Mouse (Mus musculus) layer of hippocampus, adult 9-11 months (tissue): ENCODE measurements at regions not wholly inside any gene's neighbourhood (a gene's known extent, or its start where the extent isn't known, plus 50 kb on each side); places are given as distances from the start of the nearest gene placed in this dataset.

Experiments
- DNase-seq: peaks from one replicate; pipeline ENCODE4 v3.0.0; 2022

DNA sequence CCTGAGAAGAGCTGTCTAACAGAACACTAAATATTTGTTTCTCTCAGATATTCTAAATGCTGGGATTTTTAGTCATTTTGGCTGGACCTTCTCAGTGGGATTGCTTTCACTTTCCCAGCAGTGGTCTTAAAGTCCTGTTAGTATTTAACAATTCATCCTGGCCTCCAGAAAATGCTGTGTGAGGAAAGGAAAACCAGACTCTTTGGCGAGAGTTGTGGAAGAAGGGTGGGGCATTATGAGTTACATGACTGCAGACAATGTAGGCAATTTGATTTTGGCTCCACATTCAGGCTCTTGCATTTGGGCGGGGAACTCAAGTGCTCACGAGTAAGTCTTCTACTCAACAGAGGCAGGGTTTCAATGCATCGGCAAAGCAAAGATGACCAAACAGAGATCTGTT is 406.1 kb upstream of the Gm765 start:
- DNase-seq = no peak

DNA sequence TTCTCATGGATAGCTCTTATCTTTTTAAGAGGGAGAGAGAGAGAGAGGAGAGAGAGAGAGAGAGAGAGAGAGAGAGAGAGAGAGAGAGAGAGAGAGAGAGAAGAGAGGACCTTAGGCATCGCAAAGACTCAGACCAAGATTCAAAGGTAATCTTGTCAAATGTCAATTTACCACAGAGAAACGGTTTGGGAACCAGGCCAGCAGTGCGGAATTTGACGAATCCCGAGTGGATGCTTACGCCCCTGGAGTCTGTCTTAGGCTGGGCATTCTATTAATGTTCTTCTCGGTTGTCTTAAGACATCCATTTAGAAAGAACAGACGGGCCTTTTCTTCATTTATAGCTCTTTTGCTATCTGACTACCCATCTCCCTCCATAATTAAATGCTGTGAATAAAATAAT is 404.4 kb upstream of the Gm765 start:
- no peak for DNase-seq

DNA sequence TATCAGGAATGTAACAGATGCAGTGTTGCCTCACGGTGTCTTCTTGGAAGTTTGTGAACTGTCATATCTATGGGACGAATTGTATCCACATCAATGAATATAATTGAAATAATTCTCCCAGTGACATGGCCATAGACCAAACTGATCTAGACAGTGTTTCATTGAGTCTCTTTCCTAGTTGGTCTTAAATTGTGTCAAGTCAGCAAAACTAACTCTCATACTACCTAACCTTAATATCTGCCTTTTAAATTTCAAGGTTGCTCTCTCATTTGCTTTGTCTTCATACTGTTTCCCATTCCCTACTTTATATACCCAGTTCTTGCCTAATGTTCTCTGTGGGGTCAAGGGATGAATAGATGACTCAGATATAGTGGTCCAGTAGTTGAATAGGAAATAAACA is 397.9 kb upstream of the Gm765 start:
- no peak for DNase-seq

DNA sequence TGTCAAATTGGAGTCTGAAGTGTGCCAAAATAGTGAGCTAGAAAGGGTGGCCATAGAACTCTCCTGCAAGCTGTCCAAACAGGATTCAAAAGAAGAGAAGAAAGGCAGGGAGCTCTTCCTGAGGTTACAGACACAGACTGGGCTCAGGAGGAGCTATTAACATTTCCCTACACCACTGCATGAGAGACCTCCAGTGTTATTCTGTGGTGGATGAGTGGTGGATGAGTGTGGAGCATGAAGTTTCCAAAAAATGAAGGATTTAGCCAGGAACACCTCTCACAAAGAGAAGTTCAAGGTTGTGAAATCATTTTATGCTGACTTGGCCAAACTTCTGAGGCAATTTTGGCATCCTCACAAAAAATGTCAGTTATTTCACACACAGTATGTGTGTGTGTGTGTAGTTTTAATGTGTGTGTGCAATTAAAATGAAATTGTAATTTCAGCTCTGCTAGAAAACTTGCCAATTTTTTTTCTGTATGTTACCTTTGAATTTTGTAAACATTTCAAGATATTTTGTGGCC is 388.5 kb upstream of the Gm765 start:
- DNase-seq = no peak

DNA sequence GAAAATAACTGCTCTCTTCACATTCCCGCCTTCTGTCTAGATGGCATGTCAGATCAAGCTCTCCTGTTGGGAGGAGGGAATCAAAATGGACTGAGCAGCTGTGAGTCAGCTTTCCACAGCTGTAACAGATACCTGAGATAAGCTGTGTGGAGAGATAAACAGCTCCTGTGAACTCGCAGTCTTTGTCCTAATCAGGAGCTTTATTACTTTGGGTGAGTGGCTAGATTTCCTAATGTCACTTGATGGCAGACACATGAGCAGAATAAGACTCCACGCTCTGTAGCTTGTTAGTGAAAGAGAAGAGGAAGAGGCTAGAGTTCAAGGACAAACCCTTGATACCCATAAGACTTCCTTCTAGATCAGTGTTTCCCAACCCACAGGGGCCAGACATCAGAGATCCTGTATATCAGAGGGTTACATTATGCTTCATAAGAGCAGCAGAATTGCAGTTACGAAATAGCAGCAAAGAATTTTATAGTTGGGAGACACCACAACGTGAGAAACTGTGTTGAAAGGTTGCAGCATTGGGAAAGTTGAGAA is 384.1 kb upstream of the Gm765 start:
- DNase-seq = no peak

DNA sequence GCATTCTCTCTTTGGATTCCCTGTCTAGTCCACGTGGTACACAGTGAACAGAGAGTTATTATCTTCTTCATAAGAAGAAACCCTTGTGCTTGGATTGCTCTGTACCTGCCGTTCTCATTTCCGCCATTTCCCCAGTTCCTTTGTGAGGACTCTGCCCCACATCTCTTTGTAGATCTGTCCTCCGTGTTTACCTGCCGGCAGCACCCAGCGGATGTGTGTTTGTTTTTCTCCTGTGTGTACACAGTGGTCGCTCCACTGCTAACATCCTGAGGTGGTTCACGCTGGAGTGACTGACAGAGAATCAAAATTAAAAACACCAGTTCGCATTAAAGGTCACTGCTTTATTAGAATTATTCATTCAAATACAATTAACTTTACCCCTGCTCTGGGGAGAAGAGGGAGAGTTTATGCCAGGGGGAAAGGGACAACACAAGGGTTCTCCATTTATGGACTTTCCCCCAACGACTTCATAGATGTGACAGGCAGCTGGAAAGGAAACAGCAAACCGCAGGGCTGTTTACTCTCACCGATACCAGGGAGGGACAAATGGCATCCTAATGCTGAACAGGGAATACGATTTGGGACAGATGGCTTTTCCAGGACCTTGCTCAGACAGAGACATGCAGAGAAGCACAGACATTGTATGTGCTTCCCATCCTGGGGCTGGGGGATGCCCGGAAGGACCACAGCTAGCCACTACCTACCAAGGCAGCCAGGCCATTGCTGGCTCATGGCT is 362.5 kb upstream of the Gm765 start:
- no peak for DNase-seq

DNA sequence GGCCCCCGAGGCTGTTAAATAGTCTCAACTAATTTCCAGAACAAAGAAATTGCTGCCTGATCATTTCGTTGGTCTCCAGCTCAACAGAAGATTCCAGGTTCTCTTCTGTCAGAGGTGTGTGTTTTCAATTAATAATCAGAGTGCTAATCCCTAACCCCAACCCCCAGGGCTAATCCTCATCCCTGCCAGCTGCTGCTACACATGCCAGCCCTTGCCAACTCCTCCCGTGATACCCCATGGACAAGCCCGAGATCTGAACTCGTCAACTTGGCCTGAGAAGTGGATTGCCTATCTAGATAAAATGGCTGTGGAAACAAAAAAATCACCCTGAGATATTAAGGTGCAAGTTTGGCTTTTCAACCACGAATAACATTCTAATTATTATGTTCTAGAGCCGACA is 355.0 kb upstream of the Gm765 start:
- DNase-seq = no peak

DNA sequence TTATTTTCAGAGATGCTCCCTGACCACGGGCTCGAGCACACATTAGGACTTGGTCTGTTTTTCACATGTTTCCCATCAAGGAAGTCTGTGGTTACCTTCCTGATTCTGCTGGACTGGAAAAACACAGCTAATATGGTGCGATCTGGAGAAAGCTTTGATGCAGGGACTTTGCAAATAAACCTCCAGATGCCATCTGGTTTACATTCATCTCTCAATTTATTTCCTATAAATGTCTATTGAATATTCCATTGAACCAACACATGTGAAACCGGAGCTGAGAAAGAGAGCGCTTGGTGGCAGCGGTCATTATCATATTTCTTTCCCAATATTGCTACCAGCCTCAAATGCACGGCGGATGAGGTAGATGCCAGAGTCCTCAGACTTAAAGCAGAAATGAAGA is 350.9 kb upstream of the Gm765 start:
- DNase-seq = no peak

DNA sequence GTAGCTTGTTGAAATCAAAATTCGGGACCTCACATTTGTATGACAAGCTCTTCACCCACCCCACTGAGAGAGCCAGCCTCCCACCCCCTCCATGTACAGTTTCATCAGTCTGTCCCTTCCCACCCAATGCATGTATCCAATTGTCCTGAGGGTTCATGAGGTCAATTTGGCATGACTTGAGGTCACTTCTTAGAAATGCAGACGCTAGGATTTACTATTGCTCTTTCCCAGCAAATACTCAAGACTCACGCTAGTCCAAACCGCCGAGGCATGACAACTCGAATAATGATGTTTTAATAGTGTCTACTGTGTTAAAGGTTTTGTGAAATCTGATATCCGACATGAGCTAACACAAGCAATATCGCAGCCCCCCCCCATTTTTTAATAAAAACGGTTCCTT is 347.6 kb upstream of the Gm765 start:
- DNase-seq = no peak

DNA sequence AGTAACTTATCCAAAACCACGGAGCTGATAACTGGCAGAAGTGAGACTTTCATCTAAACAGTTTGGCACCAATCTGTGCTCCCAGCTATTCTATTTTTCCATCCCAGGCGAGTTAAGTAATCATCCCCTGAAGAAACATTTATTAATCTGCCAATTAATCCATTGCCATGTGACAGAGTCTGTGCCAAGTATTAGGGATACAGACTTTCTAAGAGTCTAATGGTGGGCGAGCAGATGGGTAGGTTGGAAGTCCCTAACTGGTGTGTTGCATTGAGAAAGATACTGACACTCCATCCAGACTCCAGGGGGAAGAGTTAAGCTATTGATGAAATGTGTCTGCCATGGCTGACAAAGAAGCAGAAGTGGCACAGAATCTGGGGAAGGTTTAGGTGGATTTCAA is 346.8 kb upstream of the Gm765 start:
- peak; percentile 76 for DNase-seq

DNA sequence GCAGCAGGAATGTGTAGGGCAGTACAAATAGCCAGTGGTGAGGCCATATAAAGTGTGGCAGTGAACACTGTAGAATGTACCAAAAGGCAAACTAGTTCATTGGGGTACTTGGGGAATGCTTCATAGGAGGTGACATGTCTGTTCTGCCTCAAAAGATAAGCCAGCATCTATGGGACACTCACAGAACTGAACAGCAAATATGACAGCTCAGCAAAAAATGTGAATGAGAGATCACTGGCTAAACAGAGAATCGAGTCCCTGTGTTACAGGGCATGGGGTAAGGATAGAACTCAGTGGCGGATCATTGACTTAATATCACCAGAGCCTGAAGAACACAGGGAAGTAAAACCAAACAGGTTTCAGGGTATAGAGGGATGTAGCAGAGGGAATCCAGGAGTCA is 346.1 kb upstream of the Gm765 start:
- DNase-seq = no peak

DNA sequence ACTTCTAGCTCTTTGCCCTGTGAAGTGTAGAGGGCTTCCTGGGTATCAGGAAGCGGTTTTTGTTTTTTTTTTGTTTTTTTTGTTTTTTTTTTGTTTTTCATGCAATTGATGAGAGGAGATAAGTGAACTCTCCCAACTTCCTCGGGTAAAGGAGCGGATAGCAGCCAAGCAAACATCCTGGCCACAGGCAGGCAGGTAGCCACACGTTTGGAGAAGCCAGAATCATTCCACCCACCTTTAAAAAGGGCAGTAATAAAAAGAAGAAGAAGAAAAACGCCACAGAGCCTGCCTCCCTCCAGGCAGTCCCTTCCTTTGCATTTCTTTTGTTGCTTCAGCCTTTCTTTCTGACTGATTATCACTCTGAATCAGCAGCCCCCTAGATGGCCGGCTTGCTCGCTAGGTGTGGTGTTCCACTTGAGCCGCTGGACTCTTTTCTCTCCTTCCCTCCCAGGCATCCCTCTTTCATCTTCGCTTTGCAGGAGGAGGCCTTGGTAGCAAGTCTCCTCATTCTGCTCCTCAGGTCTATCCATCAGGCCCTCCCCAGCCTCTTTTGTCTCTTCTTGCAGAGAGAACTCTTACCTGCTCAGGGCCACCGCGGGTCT is 323.9 kb upstream of the Gm765 start:
- no peak for DNase-seq

DNA sequence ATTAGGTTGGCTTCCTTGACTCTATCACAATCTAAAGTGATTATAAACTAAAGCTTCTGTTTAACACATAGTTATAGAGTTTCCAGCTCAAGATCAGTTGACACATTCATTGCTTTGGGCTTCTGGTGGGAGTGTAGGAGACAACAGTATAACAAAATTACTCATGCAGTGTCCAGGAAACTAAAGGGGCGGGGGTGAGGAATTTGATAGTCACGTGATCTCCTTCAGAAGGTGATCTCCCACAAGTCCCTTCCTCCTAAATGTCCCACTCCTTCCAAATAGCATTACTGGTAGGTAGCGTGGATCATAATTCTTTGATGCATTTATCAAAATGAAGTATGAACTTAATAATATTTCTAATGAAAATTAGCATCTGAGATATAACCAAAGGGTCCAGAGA is 309.3 kb upstream of the Gm765 start:
- no peak for DNase-seq

DNA sequence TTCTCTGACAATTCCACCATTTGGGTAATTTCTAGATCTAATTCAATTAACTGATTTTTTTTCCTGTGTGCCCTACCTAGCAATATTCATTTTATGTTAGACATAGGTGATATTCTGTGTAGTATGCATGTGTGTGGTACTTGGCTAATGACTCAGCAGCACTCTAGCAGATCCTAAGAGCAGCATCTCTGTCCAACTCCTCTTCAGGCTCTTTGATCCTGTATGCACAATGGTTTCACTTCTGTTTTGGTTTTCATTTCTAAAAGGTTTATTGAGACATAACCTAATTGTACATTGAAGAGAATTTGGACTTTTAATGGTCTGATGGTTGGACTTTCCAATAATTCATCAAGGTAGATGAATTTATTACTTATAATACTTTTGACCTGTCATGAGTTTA is 308.8 kb upstream of the Gm765 start:
- no peak for DNase-seq

DNA sequence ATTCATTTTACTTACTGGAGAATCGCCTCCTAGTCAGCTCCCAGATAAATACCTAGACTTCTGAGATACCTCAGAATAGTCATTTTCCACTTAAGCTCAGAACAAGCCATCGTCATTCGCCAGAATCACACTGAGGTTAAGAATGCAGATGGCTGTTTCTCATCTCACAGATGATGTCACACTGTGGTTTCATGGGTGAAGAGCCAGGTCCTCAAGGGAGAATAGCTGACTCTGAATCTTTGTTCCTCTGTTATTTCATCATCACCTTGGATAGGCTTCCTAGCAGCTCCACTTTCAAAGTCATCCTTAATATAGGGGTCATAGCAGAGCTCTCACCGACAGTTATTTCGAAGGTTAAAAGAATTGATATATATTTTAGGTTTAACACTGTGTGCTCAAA is 297.8 kb upstream of the Gm765 start:
- no peak for DNase-seq

DNA sequence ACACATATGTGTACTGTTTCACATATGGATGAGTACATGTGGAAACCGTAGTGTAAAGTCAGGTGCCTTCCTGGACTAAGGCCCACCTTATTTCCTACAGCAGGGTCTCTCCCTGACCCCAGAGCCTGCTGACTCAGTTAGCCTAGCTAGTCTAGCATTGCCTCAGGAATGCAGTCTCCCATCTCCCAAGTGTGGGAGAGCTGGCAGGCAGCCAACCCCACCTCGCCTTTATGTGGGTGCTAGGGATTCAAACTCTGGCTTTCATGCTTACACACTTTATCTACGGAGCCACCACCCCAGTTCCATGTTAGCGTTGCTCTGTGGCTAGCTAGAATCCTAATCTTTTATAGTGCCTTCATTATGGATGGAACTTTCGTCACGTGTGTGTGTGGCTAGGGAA is 293.3 kb upstream of the Gm765 start:
- no peak for DNase-seq

DNA sequence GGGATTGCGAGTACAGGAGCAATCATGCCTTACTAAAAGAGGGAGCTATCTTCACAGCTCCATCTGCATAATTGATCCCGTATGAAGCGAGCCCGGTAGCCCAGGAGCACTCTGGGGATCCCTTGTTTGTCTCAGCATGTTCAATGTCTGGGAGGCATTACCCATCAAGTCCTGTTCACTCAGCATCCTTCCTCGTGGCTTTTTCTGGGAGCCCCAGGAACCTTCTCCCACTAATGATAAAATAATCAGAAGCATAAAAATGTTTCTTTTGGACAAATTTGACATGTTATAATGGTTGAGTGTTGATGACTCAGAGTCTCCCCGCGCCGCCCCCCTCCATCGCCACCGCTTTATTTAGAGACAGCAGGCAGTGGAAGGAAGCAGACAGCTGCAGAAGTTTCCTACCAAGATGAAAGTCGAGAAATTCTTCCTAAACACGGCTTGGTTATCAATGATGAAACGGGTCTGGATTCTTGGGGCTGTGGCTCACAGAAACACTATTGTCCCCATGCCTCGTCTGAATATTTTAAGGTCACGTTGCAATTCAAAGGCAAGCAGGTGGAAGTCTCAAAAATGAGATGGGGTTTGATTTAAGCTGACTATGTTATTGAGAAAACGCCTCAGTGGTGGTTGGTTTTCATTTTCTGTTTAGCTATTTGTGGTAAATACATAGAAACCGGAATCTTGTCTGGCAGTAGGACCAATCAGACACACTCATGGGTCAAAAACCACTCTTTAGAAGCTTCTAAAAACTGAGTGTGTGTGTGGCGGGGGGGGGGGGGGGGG is 289.9 kb upstream of the Gm765 start:
- peak; percentile 57 for DNase-seq

DNA sequence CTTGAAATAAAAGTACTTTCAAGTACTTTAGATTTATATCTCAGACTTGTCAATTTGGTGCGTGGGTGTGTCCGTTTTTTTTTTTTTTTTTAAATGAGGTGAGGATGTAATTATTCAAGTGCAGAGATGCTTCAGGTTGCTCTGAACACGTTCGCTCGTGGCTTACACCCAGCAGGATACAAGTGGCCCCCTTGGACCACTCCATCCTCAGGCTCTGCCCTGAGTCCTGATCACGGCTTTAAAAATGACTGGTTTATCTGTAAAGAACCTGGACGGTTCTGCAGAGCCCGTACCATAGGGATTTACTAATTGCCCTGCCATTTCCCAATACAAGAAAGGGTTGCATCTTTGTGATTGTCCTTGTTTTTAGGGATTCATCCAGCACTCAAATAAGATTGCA is 288.7 kb upstream of the Gm765 start:
- DNase-seq = no peak

DNA sequence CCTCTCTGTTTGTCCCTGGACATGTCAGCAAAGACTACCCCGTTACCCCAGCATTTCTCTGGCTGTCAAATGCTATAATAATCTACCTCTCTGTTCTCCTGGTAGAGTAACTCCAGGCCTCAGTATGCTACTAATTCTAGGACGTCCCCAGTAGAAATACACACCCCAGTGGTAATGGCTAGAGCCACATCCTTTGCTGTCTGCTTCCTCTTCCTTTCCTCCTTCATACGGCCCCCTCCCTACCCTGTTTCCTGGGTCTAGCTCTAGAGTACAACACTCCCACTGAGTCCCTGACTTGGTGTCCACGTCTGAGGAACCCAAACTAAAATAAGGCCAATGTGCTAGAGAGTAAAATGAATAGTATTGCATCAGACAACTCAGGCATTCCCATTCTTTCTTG is 287.1 kb upstream of the Gm765 start:
- DNase-seq = no peak

DNA sequence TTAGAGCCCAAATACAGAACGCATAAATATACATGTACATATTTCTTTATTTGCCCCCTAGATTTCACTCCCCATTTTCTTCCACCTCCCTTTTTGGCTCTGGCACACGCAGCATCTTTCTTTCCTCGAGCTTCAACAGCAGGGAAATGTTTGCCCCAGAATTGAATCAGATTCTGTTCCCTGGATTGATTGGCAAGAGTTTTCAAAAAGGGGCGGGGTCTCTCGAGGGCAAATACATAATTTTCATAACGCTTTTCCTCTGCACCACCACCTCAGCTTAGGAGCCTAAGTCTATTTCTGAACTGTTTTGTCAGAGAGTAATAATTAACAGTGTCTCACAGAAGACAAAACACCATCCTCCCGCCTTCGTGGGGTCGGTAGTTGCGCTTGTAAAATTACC is 283.9 kb upstream of the Gm765 start:
- no peak for DNase-seq

DNA sequence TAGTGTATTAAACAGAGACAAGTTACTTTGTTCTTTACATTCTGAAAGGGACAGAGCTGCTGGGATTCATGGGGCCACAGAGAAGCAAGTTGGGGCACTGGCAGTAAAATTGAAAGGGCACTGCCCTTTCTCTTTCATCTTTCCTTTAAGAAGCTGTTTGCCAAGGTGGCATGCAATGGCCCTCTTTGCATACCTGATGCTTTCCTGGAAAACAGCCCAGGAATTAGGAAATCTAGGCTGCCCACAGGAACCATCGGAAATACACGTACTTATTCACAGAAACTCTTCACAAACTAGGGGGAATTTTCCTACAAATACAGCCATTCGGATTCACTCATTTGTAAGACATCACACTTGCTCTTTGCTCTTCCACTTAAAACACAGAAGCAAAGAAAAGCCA is 278.3 kb upstream of the Gm765 start:
- DNase-seq = no peak

DNA sequence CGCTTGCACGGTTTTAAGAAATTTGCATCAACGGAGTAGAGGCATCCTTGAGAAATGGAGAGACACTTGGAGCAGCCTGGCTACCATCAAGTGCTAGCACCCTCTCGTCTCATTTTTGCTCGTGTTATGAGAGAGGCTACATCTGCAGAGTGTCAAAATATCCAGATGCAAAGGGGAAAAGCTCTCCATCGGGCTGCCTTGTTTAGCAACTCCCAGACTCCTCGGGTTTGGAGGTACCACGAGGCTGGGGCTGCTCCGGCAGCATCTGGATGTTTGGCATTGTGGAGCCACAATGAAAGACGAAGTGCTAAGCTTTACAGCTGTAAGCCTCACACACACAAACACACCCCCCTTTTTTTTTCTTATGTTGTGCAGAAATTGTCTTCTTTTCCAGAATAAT is 270.5 kb upstream of the Gm765 start:
- no peak for DNase-seq

DNA sequence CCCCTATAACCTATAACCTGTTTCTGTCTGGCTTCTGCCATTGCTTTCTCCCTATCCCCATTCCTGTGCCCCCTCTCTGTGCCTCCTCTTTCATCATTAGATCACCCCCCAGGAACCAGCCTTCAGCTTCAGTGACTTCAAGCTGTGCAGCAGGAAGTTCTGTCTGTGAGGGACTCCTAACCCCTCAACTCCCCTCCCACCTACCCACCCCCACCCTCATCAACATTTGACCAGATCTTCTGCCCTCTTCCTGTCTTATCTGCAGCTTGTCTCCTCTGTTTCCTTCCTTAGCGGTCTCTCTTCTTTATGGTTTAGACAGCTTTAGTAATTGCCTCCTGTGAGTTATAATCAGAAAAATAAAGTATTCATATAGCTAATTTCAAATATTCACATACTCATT is 266.6 kb upstream of the Gm765 start:
- no peak for DNase-seq

DNA sequence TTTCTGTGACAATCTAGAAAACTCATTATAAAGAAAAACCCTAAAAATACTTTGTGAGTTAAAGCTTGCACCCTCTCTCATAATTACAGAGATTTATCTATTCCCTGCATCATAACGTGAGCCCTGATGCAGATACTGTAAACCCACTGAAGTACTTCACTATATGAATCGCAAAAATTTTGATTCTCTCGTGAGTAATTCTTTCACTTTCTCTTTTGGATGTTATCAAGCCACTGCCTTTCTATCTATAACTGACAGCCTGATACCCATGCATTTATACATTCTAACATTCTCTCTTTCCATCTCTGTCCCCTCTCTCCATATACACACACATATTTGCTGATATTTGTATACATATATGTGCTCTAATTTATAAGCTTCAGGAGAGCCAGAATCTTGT is 264.1 kb upstream of the Gm765 start:
- no peak for DNase-seq
